Mouse (Mus musculus): Measurements from ENCODE around the gene Srgn. TPM values are rescaled to one million over a fixed set of nuclear protein-coding genes. Genes with fewer than 3 reads are reported as not detected.

Srgn gene
- polyA plus RNA-seq, 1 experiment: not detected

DNA sequence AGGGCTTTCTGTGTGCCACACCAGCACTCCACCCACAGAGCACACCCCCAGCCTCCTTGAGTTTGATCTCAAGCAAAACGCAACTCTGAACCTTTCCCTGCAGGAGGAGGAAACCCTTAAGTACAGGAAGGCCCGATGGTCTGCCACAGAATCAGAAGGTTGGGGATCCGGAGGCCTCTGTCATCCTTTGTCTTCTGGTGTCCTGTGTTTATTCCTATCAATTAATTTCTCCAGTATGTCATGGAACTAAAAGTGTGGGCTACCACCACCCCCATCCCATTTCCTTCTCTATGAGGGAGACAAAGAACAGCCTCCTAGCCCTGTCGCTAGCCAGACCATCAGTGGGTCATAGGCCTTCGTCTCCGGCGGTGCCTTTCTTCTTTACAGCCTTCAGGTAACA, 7.3 kb upstream of the Srgn start:
- no peak for TF ChIP-seq FOSL1 (IDR thresholded peaks at IDR 0.05; ENCODE audit: insufficient read depth, low read length, poor library complexity, severe bottlenecking)
- TF ChIP-seq MYOG (IDR thresholded peaks at IDR 0.05; ENCODE audit: control insufficient read depth, extremely low read depth, insufficient read length): no peak
- no peak for TF ChIP-seq MAX (IDR thresholded peaks at IDR 0.05)
- TF ChIP-seq USF1 (IDR thresholded peaks at IDR 0.05; ENCODE audit: low read depth): no peak
- no peak for TF ChIP-seq CEBPB (IDR thresholded peaks at IDR 0.05; ENCODE audit: low read depth)
- no peak for TF ChIP-seq MYOD1 (IDR thresholded peaks at IDR 0.05; ENCODE audit: control insufficient read depth, insufficient read length, low read depth)
- no peak for TF ChIP-seq CTCF (IDR thresholded peaks at IDR 0.05; ENCODE audit: control insufficient read depth, insufficient read depth, insufficient read length)

DNA sequence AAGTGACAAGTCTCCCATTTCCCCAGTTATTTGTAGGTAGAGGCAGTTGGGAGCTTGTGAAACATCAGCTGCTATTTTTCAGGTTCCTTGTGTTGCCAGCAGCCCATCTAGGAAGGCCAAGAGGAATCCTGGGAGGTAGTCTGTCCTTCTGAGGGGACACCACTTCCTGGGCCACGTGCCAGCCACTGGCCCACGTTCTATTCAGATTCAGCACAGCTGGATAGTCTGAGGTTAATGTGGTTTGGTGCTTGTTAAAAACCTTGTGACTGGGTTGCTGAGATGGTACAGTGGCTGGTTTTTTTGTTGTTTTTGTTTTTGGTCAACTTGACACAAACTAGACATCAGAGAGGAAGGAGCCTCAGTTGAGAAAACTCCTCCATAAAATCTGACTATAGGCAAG, 5.6 kb upstream of the Srgn start:
- no peak overlapping the region for H3ac ChIP-seq (ENCODE audit: control insufficient read depth, insufficient read length, low read depth)
- H3K79me3 ChIP-seq (ENCODE audit: low read depth): no peaks in the 10 kb centered on the region
- no peak overlapping the region for H3K4me3 ChIP-seq (ENCODE audit: insufficient read depth, poor library complexity, severe bottlenecking)
- H3K36me3 ChIP-seq (ENCODE audit: control insufficient read depth, insufficient read depth): no peaks in the 10 kb centered on the region
- no peaks in the 10 kb centered on the region for H3K79me2 ChIP-seq (ENCODE audit: control insufficient read depth, insufficient read depth)
- H3K27me3 ChIP-seq (ENCODE audit: control insufficient read depth, insufficient read depth, insufficient read length): peaks cover 5% of the 10 kb centered on the region
- TF ChIP-seq MYOG (IDR thresholded peaks at IDR 0.05; ENCODE audit: control insufficient read depth, extremely low read depth, insufficient read length) (no peak), FOSL1 (IDR thresholded peaks at IDR 0.05; ENCODE audit: insufficient read depth, low read length, poor library complexity, severe bottlenecking) (no peak), CTCF (IDR thresholded peaks at IDR 0.05; ENCODE audit: control insufficient read depth, insufficient read depth, insufficient read length) (no peak), CEBPB (IDR thresholded peaks at IDR 0.05; ENCODE audit: low read depth) (no peak), USF1 (IDR thresholded peaks at IDR 0.05; ENCODE audit: low read depth) (peak; percentile 43), MYOD1 (IDR thresholded peaks at IDR 0.05; ENCODE audit: control insufficient read depth, insufficient read length, low read depth) (peak; percentile 14), MAX (IDR thresholded peaks at IDR 0.05) (no peak)

More for the DNA sequence above, 7.3 kb upstream of the Srgn start:
- Histone ChIP-seq H3K4me3 (ENCODE audit: insufficient read depth, poor library complexity, severe bottlenecking) (no peak overlapping the region), H3K27me3 (ENCODE audit: control insufficient read depth, insufficient read depth, insufficient read length) (peaks cover 10% of the 10 kb centered on the region), H3K79me2 (ENCODE audit: control insufficient read depth, insufficient read depth) (no peaks in the 10 kb centered on the region), H3K36me3 (ENCODE audit: control insufficient read depth, insufficient read depth) (no peaks in the 10 kb centered on the region), H3ac (ENCODE audit: control insufficient read depth, insufficient read length, low read depth) (no peak overlapping the region), H3K79me3 (ENCODE audit: low read depth) (no peaks in the 10 kb centered on the region)

DNA sequence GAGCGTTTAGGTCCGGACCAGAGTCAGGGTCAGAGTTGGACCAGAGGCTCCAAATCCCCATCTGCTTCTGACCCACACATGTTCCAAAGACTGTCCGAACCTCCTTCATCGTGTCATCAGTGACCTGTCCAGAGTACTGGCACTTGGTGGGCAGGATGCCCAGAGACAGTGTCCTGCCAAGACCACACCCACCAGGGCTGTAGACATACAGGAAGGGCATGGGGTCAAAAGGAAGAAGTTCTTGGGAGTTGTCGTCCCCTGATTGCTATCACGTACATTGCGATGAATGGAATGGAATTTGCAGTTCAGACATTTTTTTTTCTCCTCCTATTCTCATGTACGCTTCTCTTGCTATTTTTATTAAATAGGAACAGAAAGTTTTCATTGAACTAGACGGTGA, 2.9 kb upstream of the Srgn start:
- no peak overlapping the region for H3K4me3 ChIP-seq (ENCODE audit: insufficient read depth, poor library complexity, severe bottlenecking)

DNA sequence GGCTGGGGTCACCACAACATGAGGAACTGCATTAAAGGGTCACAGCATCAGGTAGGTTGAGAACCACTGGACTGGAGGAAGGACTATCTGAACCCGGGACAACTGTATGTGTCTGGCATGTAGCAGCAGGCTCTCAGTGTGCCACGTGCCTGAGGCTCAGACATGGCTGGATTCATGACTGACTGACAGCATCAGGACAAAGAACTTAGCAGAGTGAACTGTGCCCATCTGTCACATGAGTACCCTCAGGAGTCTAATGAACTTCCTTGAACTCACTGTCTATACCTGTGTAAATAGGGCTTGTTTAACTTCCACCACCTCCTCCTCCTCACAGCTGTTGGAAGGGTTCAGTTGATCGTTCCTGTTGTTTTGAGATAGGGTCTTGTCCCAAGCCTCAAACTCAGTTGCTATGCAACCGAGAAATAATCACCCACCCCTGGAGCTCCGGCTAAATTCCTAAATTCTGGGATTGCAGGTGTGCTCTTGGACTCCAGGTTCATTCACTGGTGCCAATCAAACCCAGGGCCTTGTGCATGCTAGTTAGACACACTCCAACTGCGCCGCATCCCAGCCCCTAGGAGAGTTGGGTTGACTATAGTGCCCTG, 4.8 kb downstream of the Srgn start:
- Histone ChIP-seq H3ac (ENCODE audit: control insufficient read depth, insufficient read length, low read depth) (no peak overlapping the region), H3K79me3 (ENCODE audit: low read depth) (no peaks in the 10 kb centered on the region), H3K79me2 (ENCODE audit: control insufficient read depth, insufficient read depth) (no peaks in the 10 kb centered on the region), H3K36me3 (ENCODE audit: control insufficient read depth, insufficient read depth) (no peaks in the 10 kb centered on the region), H3K4me3 (ENCODE audit: insufficient read depth, poor library complexity, severe bottlenecking) (no peak overlapping the region), H3K27me3 (ENCODE audit: control insufficient read depth, insufficient read depth, insufficient read length) (peaks cover 28% of the 10 kb centered on the region)
- TF ChIP-seq MYOD1 (IDR thresholded peaks at IDR 0.05; ENCODE audit: control insufficient read depth, insufficient read length, low read depth) (no peak), MAX (IDR thresholded peaks at IDR 0.05) (no peak), CEBPB (IDR thresholded peaks at IDR 0.05; ENCODE audit: low read depth) (no peak), MYOG (IDR thresholded peaks at IDR 0.05; ENCODE audit: control insufficient read depth, extremely low read depth, insufficient read length) (no peak), USF1 (IDR thresholded peaks at IDR 0.05; ENCODE audit: low read depth) (no peak), FOSL1 (IDR thresholded peaks at IDR 0.05; ENCODE audit: insufficient read depth, low read length, poor library complexity, severe bottlenecking) (no peak), CTCF (IDR thresholded peaks at IDR 0.05; ENCODE audit: control insufficient read depth, insufficient read depth, insufficient read length) (no peak)

More for the DNA sequence above, 2.9 kb upstream of the Srgn start:
- no peak for TF ChIP-seq MAX (IDR thresholded peaks at IDR 0.05)
- no peak for TF ChIP-seq CTCF (IDR thresholded peaks at IDR 0.05; ENCODE audit: control insufficient read depth, insufficient read depth, insufficient read length)
- no peak for TF ChIP-seq CEBPB (IDR thresholded peaks at IDR 0.05; ENCODE audit: low read depth)
- no peak for TF ChIP-seq USF1 (IDR thresholded peaks at IDR 0.05; ENCODE audit: low read depth)
- no peak for TF ChIP-seq FOSL1 (IDR thresholded peaks at IDR 0.05; ENCODE audit: insufficient read depth, low read length, poor library complexity, severe bottlenecking)
- no peak for TF ChIP-seq MYOG (IDR thresholded peaks at IDR 0.05; ENCODE audit: control insufficient read depth, extremely low read depth, insufficient read length)
- TF ChIP-seq MYOD1 (IDR thresholded peaks at IDR 0.05; ENCODE audit: control insufficient read depth, insufficient read length, low read depth): no peak
- H3ac ChIP-seq (ENCODE audit: control insufficient read depth, insufficient read length, low read depth): no peak overlapping the region
- H3K79me3 ChIP-seq (ENCODE audit: low read depth): no peaks in the 10 kb centered on the region
- peaks cover 5% of the 10 kb centered on the region for H3K27me3 ChIP-seq (ENCODE audit: control insufficient read depth, insufficient read depth, insufficient read length)
- no peaks in the 10 kb centered on the region for H3K36me3 ChIP-seq (ENCODE audit: control insufficient read depth, insufficient read depth)
- H3K79me2 ChIP-seq (ENCODE audit: control insufficient read depth, insufficient read depth): no peaks in the 10 kb centered on the region

DNA sequence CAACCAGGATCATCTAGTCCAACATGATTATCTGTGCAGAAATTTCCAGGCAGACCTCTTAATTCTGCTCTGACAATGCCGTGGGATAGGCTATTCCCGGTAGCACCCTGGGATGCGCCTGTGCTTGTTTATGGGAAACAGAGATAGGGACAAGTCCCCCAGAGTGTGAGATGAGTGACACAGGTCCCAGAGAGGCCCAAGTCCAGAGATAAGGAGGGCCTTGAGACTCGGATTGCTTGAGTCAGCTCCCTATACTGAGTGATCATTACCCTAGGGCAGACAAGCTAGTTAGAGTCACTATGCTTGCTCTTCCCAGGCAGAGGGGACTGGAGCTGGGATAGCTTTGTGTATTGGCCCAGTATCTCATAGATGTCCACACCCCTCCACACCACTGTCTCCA, 5.5 kb downstream of the Srgn start:
- TF ChIP-seq MAX (IDR thresholded peaks at IDR 0.05) (no peak), CTCF (IDR thresholded peaks at IDR 0.05; ENCODE audit: control insufficient read depth, insufficient read depth, insufficient read length) (no peak), MYOG (IDR thresholded peaks at IDR 0.05; ENCODE audit: control insufficient read depth, extremely low read depth, insufficient read length) (no peak), FOSL1 (IDR thresholded peaks at IDR 0.05; ENCODE audit: insufficient read depth, low read length, poor library complexity, severe bottlenecking) (no peak), USF1 (IDR thresholded peaks at IDR 0.05; ENCODE audit: low read depth) (no peak), CEBPB (IDR thresholded peaks at IDR 0.05; ENCODE audit: low read depth) (no peak)
- no peaks in the 10 kb centered on the region for H3K79me2 ChIP-seq (ENCODE audit: control insufficient read depth, insufficient read depth)
- no peak overlapping the region for H3ac ChIP-seq (ENCODE audit: control insufficient read depth, insufficient read length, low read depth)
- H3K4me3 ChIP-seq (ENCODE audit: insufficient read depth, poor library complexity, severe bottlenecking): no peak overlapping the region
- no peaks in the 10 kb centered on the region for H3K79me3 ChIP-seq (ENCODE audit: low read depth)
- H3K27me3 ChIP-seq (ENCODE audit: control insufficient read depth, insufficient read depth, insufficient read length): peaks cover 34% of the 10 kb centered on the region
- H3K36me3 ChIP-seq (ENCODE audit: control insufficient read depth, insufficient read depth): no peaks in the 10 kb centered on the region
